Mouse (Mus musculus) spleen, adult 2 months (tissue): ENCODE data around the gene Lpin2.

Experiments
- CTCF ChIP-seq: fragments of 200-500 bp; IDR thresholded peaks from 2 replicates; pipeline ENCODE4 v1.5.1; 2011; ENCODE audit warnings: mild to moderate bottlenecking, inconsistent platforms; ENCODE audit not compliant: insufficient read depth, insufficient read length, insufficient replicate concordance; ENCODE audit errors: extremely low read depth
- POLR2A ChIP-seq: fragments of 200-500 bp; IDR thresholded peaks from 2 replicates; pipeline ENCODE4 v1.6.1; 2011; ENCODE audit warnings: low read depth, low read length, inconsistent platforms

DNA sequence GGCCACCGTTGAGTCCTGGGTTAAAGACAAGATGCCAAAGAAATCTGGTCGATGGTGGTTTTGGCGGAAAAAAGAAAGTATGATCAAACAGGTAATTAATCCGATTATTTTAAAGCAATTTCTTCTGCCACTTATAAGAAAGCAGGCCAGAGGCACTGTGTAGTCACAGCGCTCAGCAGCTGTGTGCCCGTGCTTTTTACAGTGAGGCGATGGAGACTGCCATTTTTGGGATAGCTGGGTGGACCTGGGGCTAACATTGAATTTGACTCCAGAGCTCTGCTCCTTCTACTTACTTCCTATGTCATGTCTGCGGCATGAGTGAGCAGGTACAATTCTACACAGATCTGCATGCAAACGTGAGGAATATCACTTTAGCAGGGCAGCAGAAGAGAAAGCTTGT is 58.5 kb downstream of the Lpin2 start:
- TF ChIP-seq POLR2A (no peak), CTCF (no peak)
